In the genomic region with DNA sequence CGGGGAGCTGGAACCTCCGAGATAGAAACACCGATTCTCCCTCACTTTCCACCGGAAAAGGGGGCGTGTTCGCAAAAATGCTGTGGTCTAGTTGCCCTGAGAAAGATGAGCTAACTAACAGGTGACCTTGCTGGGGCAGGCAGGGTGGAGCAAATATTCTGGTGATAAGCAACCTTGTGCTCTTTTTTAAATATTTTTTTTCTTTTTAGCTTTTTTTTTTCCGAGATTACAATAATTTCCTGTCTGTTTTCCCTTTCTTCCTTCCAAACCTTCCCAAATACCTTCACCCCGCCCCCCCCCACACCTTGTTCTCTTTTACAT, we compare ENCODE assay signal across 7 mouse cellular contexts. TPM values are rescaled to one million over a fixed set of nuclear protein-coding genes. Genes with fewer than 3 reads are reported as not detected.
DNase-seq lines count a peak whose midpoint lies in the region; ATAC-seq and TF ChIP-seq lines count a peak whose summit lies in the region.

No protein-coding gene starts in this region.

- no peak for DNase-seq in spleen, adult 2 months (ENCODE audit: low read depth in 1 of 2, low spot score in 2 of 2)
- DNase-seq in spleen, postnatal 4 days (ENCODE audit: low spot score in 2 of 2) = no peak
- DNase-seq in liver, embryonic 13.5 days = no peak
- DNase-seq in stomach, postnatal 0 days (ENCODE audit: low spot score) = no peak
- DNase-seq in ovary, postnatal 14 days (ENCODE audit: low spot score) = no peak
- DNase-seq in retina, postnatal 1 day = no peak

- TF ChIP-seq CTCF in spleen, adult 2 months (IDR thresholded peaks at IDR 0.05; ENCODE audit: extremely low read depth, insufficient read depth, insufficient read length, insufficient replicate concordance) = no peak
- TF ChIP-seq CTCF in stomach, postnatal 0 days (IDR thresholded peaks at IDR 0.05; ENCODE audit: low read depth) = no peak

- TF ChIP-seq EP300 in stomach, postnatal 0 days (optimal IDR thresholded peaks at IDR 0.05) = no peak

- no peaks in the 10 kb centered on the region for H3K27me3 ChIP-seq in spleen, adult 2 months (ENCODE audit: control insufficient read depth, insufficient read depth, low read length)
- H3K27me3 ChIP-seq in forebrain, embryonic 13.5 days = peaks cover 23% of the 10 kb centered on the region
- H3K27me3 ChIP-seq in liver, embryonic 13.5 days = peaks cover 16% of the 10 kb centered on the region
- H3K27me3 ChIP-seq in stomach, postnatal 0 days (ENCODE audit: control insufficient read depth, insufficient read depth, low read length) = no peaks in the 10 kb centered on the region

- no peaks in the 10 kb centered on the region for H3K9me3 ChIP-seq in forebrain, embryonic 13.5 days (replicated peaks)
- H3K9me3 ChIP-seq in liver, embryonic 13.5 days (replicated peaks) = no peaks in the 10 kb centered on the region
- H3K9me3 ChIP-seq in stomach, postnatal 0 days (ENCODE audit: control insufficient read depth, low read length) = no peaks in the 10 kb centered on the region

- H3K4me2 ChIP-seq in forebrain, embryonic 13.5 days = peak overlapping the region; percentile 99
- H3K4me2 ChIP-seq in liver, embryonic 13.5 days = peak overlapping the region; percentile 100
- peak overlapping the region; percentile 98 for H3K4me2 ChIP-seq in stomach, postnatal 0 days (replicated peaks; ENCODE audit: low read depth)

- H3K27ac ChIP-seq in spleen, adult 2 months (ENCODE audit: insufficient read depth, low read length) = 0 out of 2 replicates have a peak overlapping the region, but pooled peaks have one; percentile 4
- no peak overlapping the region for H3K27ac ChIP-seq in forebrain, embryonic 13.5 days
- no peak overlapping the region; the same call in 1 of the 2 replicates for H3K27ac ChIP-seq in liver, embryonic 13.5 days
- no peak overlapping the region for H3K27ac ChIP-seq in stomach, postnatal 0 days (replicated peaks)

- ATAC-seq in forebrain, embryonic 13.5 days = no peak
- ATAC-seq in liver, embryonic 13.5 days (ENCODE audit: low read depth) = peak; percentile 56
- no peak for ATAC-seq in stomach, postnatal 0 days (ENCODE audit: low FRiP score, low TSS enrichment)

- peak overlapping the region; percentile 68; the same call in 1 of the 2 replicates for H3K9ac ChIP-seq in forebrain, embryonic 13.5 days
- H3K9ac ChIP-seq in liver, embryonic 13.5 days = peak overlapping the region; percentile 81
- peak overlapping the region; percentile 72 for H3K9ac ChIP-seq in stomach, postnatal 0 days (ENCODE audit: low read length)

- no peaks in the 10 kb centered on the region for H3K36me3 ChIP-seq in spleen, adult 2 months (ENCODE audit: control insufficient read depth, insufficient read depth, low read length)
- no peaks in the 10 kb centered on the region for H3K36me3 ChIP-seq in forebrain, embryonic 13.5 days (ENCODE audit: poor library complexity, severe bottlenecking)
- H3K36me3 ChIP-seq in liver, embryonic 13.5 days = no peaks in the 10 kb centered on the region
- H3K36me3 ChIP-seq in stomach, postnatal 0 days (ENCODE audit: control insufficient read depth, insufficient read depth, low read length) = no peaks in the 10 kb centered on the region

- WGBS in spleen, adult 2 months = 13% methylated on average over 8 of the region's 8 CpGs
- 14% methylated on average over 8 of the region's 8 CpGs for WGBS in forebrain, embryonic 13.5 days
- WGBS in liver, embryonic 13.5 days (ENCODE audit: insufficient replicate concordance) = 12% methylated on average over 8 of the region's 8 CpGs
- WGBS in stomach, postnatal 0 days = 13% methylated on average over 8 of the region's 8 CpGs

- peaks cover 7% of the 10 kb centered on the region; the same call in 1 of the 2 replicates for H3K4me1 ChIP-seq in spleen, adult 2 months (ENCODE audit: control insufficient read depth, insufficient read depth, insufficient read length)
- H3K4me1 ChIP-seq in forebrain, embryonic 13.5 days = peaks cover 6% of the 10 kb centered on the region
- H3K4me1 ChIP-seq in liver, embryonic 13.5 days (replicated peaks) = peaks cover 25% of the 10 kb centered on the region
- no peaks in the 10 kb centered on the region for H3K4me1 ChIP-seq in stomach, postnatal 0 days (replicated peaks; ENCODE audit: control insufficient read depth, insufficient read depth)

- peak overlapping the region; percentile 72 for H3K4me3 ChIP-seq in spleen, adult 2 months (ENCODE audit: extremely low read depth, insufficient read depth, insufficient read length)
- peak overlapping the region; percentile 63 for H3K4me3 ChIP-seq in forebrain, embryonic 13.5 days
- H3K4me3 ChIP-seq in liver, embryonic 13.5 days (replicated peaks) = peak overlapping the region; percentile 74
- peak overlapping the region; percentile 63 for H3K4me3 ChIP-seq in stomach, postnatal 0 days (ENCODE audit: low read depth, low read length)

- TF ChIP-seq POLR2A in spleen, adult 2 months (IDR thresholded peaks at IDR 0.05; ENCODE audit: low read depth, low read length) = no peak

RNA-seq across cellular contexts. Expression of a gene that starts 0.4 kb away (rescaled TPM):
- polyA plus RNA-seq in spleen, adult 2 months (2012; rRNA removed) = 14.8 and 16.1 TPM in 2 replicates
- polyA plus RNA-seq in forebrain, embryonic 13.5 days (2015; fragmentation: Nextera tagmentation; extraction: Ambion mirVana) = 1.2 and 1.4 TPM in 2 replicates
- polyA plus RNA-seq in liver, embryonic 13.5 days (2015; fragmentation: Nextera tagmentation; extraction: Ambion mirVana) = 3.2 and 3.9 TPM in 2 replicates
- polyA plus RNA-seq in stomach, postnatal 0 days (2015; fragmentation: Nextera tagmentation; extraction: Ambion mirVana) = 12.0 and 12.4 TPM in 2 replicates
